Mouse (Mus musculus) liver, embryonic 14.5 days (tissue): ENCODE results near the gene Rps9.

Experiments used
- CTCF ChIP-seq: IDR thresholded peaks from 2 replicates; pipeline ENCODE4 v1.5.1; 2016; ENCODE audit warnings: antibody characterized with exemption, low read depth, control low read depth
- EP300 ChIP-seq: IDR thresholded peaks from 2 replicates; pipeline ENCODE4 v1.6.1; 2016; ENCODE audit warnings: antibody characterized with exemption, low read depth

DNA sequence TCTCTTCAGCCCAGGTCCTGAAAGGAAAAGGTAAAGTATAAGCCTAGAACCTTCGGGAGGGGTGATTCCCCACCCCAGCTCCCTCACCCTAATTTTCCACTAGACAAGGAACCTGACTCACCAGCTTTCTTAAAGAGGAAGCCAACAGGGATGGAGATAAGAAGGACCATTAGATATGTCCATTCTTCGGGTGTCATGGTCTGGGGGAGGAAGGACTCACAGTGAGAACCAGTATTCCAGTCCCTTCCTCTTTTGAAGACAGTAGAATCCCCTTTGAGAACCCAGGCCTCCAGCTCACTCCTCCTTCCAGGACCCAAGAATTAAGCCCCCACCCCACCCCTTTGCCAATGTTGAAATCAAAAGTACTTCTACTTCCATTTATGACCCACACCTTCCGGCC, 11.9 kb upstream of the Rps9 start:
- TF ChIP-seq CTCF: no peak
- TF ChIP-seq EP300: no peak
